Mouse (Mus musculus) layer of hippocampus, postnatal 14 days (tissue): ENCODE measurements at regions not wholly inside any gene's neighbourhood (a gene's known extent, or its start where the extent isn't known, plus 50 kb on each side); places are given as distances from the start of the nearest gene placed in this dataset.
A peak's percentile ranks its signal among the peaks of the same experiment; 100 is the strongest.

ENCODE experiments used
- DNase-seq, 2 experiments: peaks; one replicate each; pipeline ENCODE4 v3.0.0; 2021 to 2022; ENCODE audit warnings: low spot score in 2 of 2, mixed read lengths in 1 of 2

GRCm38 (mm10) chr2:8562948-8563347 lies 1053.6 kb upstream of the Celf2 start:
- peak in 1 of 2 experiments; percentile 73 for DNase-seq

DNA sequence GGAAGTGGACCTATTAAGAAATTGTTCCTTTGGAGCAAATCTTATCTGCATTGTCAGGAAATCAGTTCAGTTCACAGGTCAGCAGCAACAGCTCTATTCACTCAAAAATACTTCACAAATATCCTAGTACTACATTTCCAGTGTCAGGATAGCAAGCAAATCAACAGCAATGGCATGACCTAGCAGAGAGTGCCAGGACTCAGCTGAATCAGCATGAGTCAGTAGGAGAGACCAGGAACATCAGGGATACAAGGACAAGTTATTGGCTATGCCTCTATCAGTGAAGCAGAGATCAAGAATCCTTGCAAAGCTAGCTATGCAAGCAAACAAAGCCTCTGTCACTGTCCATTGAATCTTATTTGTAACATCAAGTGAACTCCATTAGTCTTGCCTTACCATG lies 1036.8 kb upstream of the Celf2 start:
- DNase-seq: no peak

- peak in 1 of 2 experiments; percentile 74 for DNase-seq
These were observed 1027.5 kb upstream of the Celf2 start for GRCm38 (mm10) chr2:8536842-8537241.

- DNase-seq: peak; percentile 21 to 77
These were observed 989.1 kb upstream of the Celf2 start for GRCm38 (mm10) chr2:8498466-8498865.

DNA sequence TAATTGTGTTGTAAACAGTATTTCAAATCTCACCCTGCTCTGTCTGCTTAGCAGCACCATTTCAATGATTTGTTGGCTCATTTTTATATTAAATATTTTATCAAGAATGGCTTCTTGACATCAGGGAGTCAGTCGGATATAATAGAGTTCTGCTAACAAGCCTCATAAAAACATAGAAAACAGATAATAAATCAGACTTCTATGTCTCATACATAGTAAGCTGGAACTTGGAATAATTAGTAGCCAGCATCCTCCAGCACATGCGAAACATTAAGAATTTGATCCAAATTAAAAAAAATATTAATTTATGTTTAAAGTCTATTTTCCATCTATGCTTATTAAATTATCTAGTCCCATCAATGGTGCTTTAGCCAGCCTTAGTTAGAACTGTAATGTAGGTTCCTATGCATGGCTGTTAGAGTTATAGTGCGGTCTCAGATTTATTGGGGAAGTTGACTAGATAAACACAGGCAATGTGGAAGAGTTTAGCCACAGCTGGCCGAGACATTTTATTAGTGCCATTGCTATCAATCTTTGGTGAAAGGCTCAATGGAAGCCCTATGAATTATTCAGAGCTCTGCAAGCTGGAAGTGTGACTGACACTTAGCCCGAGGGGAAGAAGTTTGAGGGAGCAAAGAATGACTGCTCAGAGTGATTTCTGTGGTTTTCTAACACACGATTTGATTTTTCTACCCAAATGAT lies 968.6 kb upstream of the Celf2 start:
- no peak for DNase-seq

DNA sequence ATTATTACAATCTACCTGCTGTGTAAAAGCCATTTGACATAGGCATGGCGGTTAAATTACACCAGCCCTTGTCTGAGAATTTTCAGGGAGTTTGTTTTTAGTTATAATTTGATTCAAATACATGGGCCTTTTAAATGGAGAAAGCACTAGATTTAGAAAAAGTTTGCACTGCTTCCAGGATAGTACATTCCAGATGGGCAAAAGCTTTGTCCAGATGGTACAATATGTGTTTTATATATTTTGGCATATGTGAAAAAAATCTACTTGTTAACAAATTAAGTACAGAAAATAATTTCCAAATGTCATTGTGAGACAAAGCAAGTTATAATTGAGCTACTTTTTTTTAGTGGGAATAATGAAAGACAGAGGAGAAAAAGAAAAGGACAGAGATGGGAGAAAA lies 961.2 kb upstream of the Celf2 start:
- DNase-seq: peak in 1 of 2 experiments; percentile 88

- DNase-seq: no peak
These were observed 959.6 kb upstream of the Celf2 start for GRCm38 (mm10) chr2:8468989-8469388.

GRCm38 (mm10) chr2:8468351-8468750 lies 959.0 kb upstream of the Celf2 start:
- no peak for DNase-seq

- DNase-seq: peak in 1 of 2 experiments; percentile 26
These were observed 958.3 kb upstream of the Celf2 start for GRCm38 (mm10) chr2:8467531-8468203.

- peak in 1 of 2 experiments; percentile 31 for DNase-seq
These were observed 943.3 kb upstream of the Celf2 start for GRCm38 (mm10) chr2:8452566-8453243.

GRCm38 (mm10) chr2:8441230-8441629 lies 931.9 kb upstream of the Celf2 start:
- DNase-seq: no peak

DNA sequence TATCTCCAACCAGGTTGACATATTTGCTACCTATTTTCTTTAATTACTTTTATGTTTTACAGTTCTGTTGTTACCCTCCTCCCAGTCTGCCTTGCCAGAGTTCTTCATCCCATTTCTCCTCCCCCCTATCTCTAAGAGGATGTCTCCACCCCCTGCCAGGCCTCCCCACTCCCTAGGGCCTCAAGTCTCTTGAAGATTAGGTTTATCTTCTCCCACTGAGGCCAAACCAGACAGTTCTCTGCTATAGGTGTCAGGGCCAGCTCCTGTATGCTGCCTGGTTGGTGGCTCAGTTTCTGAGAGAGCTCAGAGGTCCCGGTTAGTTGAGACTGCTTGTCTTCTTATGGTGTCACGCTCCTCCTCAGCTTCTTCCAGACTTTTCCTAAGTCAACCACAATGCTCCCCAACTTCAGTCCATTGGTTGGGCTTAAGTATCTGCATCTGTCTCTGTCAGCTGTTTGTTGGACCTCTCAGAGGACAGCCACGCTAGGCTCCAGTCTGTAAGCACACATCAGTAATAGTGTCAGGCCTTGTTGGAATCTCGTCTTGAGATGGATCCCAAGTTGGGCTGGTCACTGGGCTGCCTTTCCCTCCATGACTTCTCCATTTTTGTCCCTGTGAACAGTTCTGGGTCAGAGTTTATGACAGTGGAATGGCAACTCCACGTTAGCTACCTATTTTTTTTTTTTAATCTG lies 920.4 kb upstream of the Celf2 start:
- DNase-seq: no peak

- DNase-seq: no peak
These were observed 918.8 kb upstream of the Celf2 start for GRCm38 (mm10) chr2:8428145-8428544.

GRCm38 (mm10) chr2:8427720-8428119 lies 918.4 kb upstream of the Celf2 start:
- no peak for DNase-seq

- no peak for DNase-seq
These were observed 906.6 kb upstream of the Celf2 start for GRCm38 (mm10) chr2:8415917-8416316.

- peak in 1 of 2 experiments; percentile 37 for DNase-seq
These were observed 884.8 kb upstream of the Celf2 start for GRCm38 (mm10) chr2:8394128-8394527.

- no peak for DNase-seq
These were observed 880.2 kb upstream of the Celf2 start for GRCm38 (mm10) chr2:8389530-8389929.

GRCm38 (mm10) chr2:8380246-8380645 lies 870.9 kb upstream of the Celf2 start:
- peak; percentile 51 to 83 for DNase-seq

GRCm38 (mm10) chr2:8379590-8379989 lies 870.2 kb upstream of the Celf2 start:
- DNase-seq: peak in 1 of 2 experiments; percentile 16

DNA sequence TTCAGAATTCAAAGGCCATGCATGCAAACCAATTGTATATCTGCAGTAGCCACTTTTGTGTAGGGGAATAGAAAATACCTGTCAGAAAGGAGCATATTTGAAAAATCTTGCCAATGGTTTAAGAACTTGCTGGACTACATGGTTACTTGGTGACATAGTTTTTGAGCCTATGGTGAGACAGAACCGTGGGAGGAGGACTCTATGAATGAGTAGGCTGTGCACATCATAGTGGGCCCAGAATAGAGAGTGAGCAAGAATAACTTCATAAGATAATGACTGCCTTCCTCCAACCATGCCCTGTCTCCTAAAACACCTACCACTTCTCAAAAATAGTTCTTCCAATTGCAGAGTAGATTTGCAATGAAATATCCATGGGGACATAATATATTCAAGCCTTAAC lies 838.5 kb upstream of the Celf2 start:
- DNase-seq: no peak

- peak; percentile 26 to 72 for DNase-seq
These were observed 835.4 kb upstream of the Celf2 start for GRCm38 (mm10) chr2:8344748-8345147.

DNA sequence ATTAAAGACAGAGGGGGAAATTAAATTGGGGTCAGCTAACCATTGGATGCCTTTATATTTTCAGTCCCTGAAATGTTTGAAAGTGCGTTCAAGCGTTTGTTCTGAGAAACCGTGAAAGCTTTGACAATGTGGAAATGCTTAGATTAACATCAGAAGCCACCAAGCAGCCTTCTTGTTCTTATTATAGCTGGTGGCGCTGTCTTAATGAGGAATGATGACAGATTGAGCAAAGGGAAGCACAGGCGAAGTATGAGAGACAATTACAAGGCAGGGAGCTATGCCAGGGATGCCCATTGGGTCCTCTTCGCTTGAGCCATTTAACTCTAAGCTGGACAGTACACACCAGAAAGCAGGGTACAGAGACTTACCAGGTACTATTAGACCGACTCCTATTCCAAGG lies 828.9 kb upstream of the Celf2 start:
- peak in 1 of 2 experiments; percentile 10 for DNase-seq
